Mouse (Mus musculus) lung, postnatal 36 days (tissue): ENCODE measurements around the gene Cpne6.
A peak's percentile ranks its signal among the peaks of the same experiment; 100 is the strongest.

Experiments used
- DNase-seq: peaks from one replicate; pipeline ENCODE4 v3.0.0; 2022; ENCODE audit warnings: mixed read lengths

Gene Cpne6

GRCm38 (mm10) chr14:55557003-55557402 is 46.8 kb downstream of the Cpne6 start:
- peak; percentile 94 for DNase-seq

DNA sequence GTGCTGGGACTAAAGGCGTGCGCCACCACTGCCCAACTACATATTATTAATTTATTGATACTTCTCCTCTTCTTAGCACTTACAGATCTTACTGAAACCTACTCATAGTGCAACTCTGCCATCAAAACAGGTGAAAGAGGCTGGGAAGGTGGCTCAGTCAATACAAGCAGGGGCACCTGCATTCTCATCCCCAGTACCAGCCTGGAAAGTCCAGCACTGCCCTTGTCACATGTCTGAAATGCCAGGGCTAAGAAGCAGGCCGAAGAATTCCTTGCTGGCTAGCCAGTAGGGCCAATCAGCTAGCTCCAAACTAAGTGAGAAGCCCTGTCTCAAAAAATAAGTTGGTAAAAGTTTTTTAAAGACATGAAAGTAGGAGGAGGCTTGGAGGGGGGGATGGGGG is 47.3 kb downstream of the Cpne6 start:
- no peak for DNase-seq

- DNase-seq, result no peak
Observed at GRCm38 (mm10) chr14:55558740-55559448, 48.6 kb downstream of the Cpne6 start.

- DNase-seq, result peak; percentile 95
Observed at GRCm38 (mm10) chr14:55559799-55560201, 49.6 kb downstream of the Cpne6 start, which contains the start of gene Dcaf11. TSS of gene Dcaf11 (plus strand) at chr14:55560006.

- DNase-seq, result peak; percentile 100
Observed at GRCm38 (mm10) chr14:55560202-55561073, 50.2 kb downstream of the Cpne6 start, which contains the start of gene A730061H03Rik. TSS of gene A730061H03Rik (minus strand) at chr14:55560406.

- DNase-seq, result no peak
Observed at GRCm38 (mm10) chr14:55561860-55562259, 51.6 kb downstream of the Cpne6 start.

- DNase-seq, result no peak
Observed at GRCm38 (mm10) chr14:55563249-55563648, 53.0 kb downstream of the Cpne6 start.

DNA sequence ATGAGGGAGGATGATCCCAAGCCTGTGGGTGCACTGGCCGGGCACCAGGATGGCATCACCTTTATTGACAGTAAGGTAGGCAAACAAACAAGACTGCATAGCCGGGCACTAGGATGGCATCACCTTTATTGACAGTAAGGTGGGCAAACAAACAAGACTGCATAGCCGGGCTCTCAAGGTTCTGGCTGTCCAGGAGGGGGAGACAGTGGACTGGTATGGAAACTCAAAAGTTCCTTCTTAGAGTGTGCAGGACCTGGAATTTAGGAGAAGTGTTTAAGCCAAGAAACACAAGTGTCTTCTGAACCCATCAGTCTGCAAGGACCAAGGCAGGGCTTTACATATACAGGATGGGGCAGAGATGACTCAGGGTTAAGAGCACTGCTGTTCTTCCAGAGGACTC is 55.5 kb downstream of the Cpne6 start:
- DNase-seq, result no peak
